ENCODE assay signal across 10 mouse cellular contexts in genomic region chr4:13267712-13268111, GRCm38 (mm10).
DNase-seq lines count a peak whose midpoint lies in the region; ATAC-seq and TF ChIP-seq lines count a peak whose summit lies in the region.
"Had no signal": no experiment of that assay in that cellular context is flagged by ENCODE, and none has a peak within 500 bp of the region (broad histone marks: within the 10 kb centered on the region; RNA-seq: fewer than 3 reads in every experiment).

No protein-coding gene starts in this region.

- H3K79me2 ChIP-seq in heart, adult 2 months (replicated peaks; ENCODE audit: control insufficient read depth, insufficient read depth, low read length), result no peaks in the 10 kb centered on the region

- no peak overlapping the region for H3K27ac ChIP-seq in kidney, embryonic 14.5 days (ENCODE audit: low read depth, low read length)
- no peak overlapping the region for H3K27ac ChIP-seq in heart, adult 2 months
- peak overlapping the region; percentile 17 for H3K27ac ChIP-seq in heart, embryonic 16.5 days (ENCODE audit: low read length)
- H3K27ac ChIP-seq: forebrain, embryonic 10.5 days had no signal

- WGBS in kidney, embryonic 14.5 days, result 48% methylated on average over 3 of the region's 3 CpGs
- WGBS in heart, adult 2 months, result 24% methylated on average over 3 of the region's 3 CpGs
- WGBS in heart, embryonic 16.5 days, result 22% methylated on average over 3 of the region's 3 CpGs

- intact Hi-C loops in heart, adult 2 months (cut with DNase I), result no loop called here
- intact Hi-C loops in left cerebral cortex, postnatal 36 days (cut with DNase I), result no loop called here

- 0 out of 2 replicates have a peak, but pooled peaks cover 4% of the 10 kb centered on the region for H3K4me1 ChIP-seq in kidney, embryonic 14.5 days (ENCODE audit: control insufficient read depth, insufficient read depth, low read length)
- peaks cover 4% of the 10 kb centered on the region for H3K4me1 ChIP-seq in heart, adult 2 months (ENCODE audit: control insufficient read depth, insufficient read depth, low read length)
- H3K4me1 ChIP-seq in heart, embryonic 16.5 days (ENCODE audit: control insufficient read depth, insufficient read depth, low read length), result peaks cover 30% of the 10 kb centered on the region

- DNase-seq in kidney, adult 11 months, result peak; percentile 8
- DNase-seq in heart, adult 2 months, result peak; percentile 27 to 36
- peak; percentile 46 for DNase-seq in kidney, postnatal 10 days
- DNase-seq in thymus, postnatal 0 days (ENCODE audit: low spot score), result no peak
- no peak for DNase-seq in left cerebral cortex, postnatal 36 days (ENCODE audit: low spot score in 2 of 2)
- DNase-seq: thymus, postnatal 14 days had no signal

- H3K9ac ChIP-seq in kidney, embryonic 14.5 days (ENCODE audit: low read depth, low read length), result no peak overlapping the region
- H3K9ac ChIP-seq in heart, adult 2 months (ENCODE audit: low read depth, low read length), result no peak overlapping the region
- H3K9ac ChIP-seq in heart, embryonic 16.5 days (ENCODE audit: low read length), result no peak overlapping the region

- no peak for ATAC-seq in kidney, embryonic 14.5 days (ENCODE audit: low FRiP score, low TSS enrichment)
- ATAC-seq in heart, embryonic 16.5 days (replicated peaks; ENCODE audit: extremely low read depth, insufficient read depth, low FRiP score), result no peak
- ATAC-seq: intestine, embryonic 16.5 days had no signal

- no peak for TF ChIP-seq EP300 in heart, adult 2 months (IDR thresholded peaks at IDR 0.05; ENCODE audit: insufficient read depth, low read depth, low read length)

- H3K4me3 ChIP-seq in kidney, embryonic 14.5 days (ENCODE audit: low read length), result no peak overlapping the region
- no peak overlapping the region for H3K4me3 ChIP-seq in heart, adult 2 months
- no peak overlapping the region for H3K4me3 ChIP-seq in heart, embryonic 16.5 days (ENCODE audit: low read length)
- H3K4me3 ChIP-seq: forebrain, embryonic 10.5 days had no signal

- no peaks in the 10 kb centered on the region for H3K9me3 ChIP-seq in kidney, embryonic 14.5 days (ENCODE audit: control insufficient read depth, low read length)
- H3K9me3 ChIP-seq in heart, embryonic 16.5 days (replicated peaks; ENCODE audit: control insufficient read depth, low read length), result no peaks in the 10 kb centered on the region
- H3K9me3 ChIP-seq: forebrain, embryonic 10.5 days had no signal

- H3K27me3 ChIP-seq in kidney, embryonic 14.5 days (ENCODE audit: control insufficient read depth, insufficient read depth, low read length), result no peaks in the 10 kb centered on the region
- no peaks in the 10 kb centered on the region for H3K27me3 ChIP-seq in heart, adult 2 months (ENCODE audit: control insufficient read depth, insufficient read depth, low read length)
- no peaks in the 10 kb centered on the region for H3K27me3 ChIP-seq in heart, embryonic 16.5 days (ENCODE audit: control insufficient read depth, insufficient read depth, low read length)

- no peak overlapping the region for H3K4me2 ChIP-seq in kidney, embryonic 14.5 days (replicated peaks; ENCODE audit: low read depth, low read length)
- no peak overlapping the region for H3K4me2 ChIP-seq in heart, embryonic 16.5 days (ENCODE audit: low read depth, low read length)

- no peak for TF ChIP-seq CTCF in heart, adult 2 months (IDR thresholded peaks at IDR 0.05)

- no peak for TF ChIP-seq POLR2A in heart, adult 2 months (IDR thresholded peaks at IDR 0.05; ENCODE audit: insufficient read depth, low read depth, low read length)

- no peaks in the 10 kb centered on the region for H3K36me3 ChIP-seq in kidney, embryonic 14.5 days (ENCODE audit: control insufficient read depth, insufficient read depth, low read length)
- H3K36me3 ChIP-seq in heart, adult 2 months (ENCODE audit: control insufficient read depth, insufficient read depth, low read length), result no peaks in the 10 kb centered on the region
- H3K36me3 ChIP-seq in heart, embryonic 16.5 days (ENCODE audit: control insufficient read depth, insufficient read depth), result no peaks in the 10 kb centered on the region
- H3K36me3 ChIP-seq: forebrain, embryonic 10.5 days had no signal

Comparison
In these comparisons a context has a peak if more than half of its experiments do, and no peak if none do; other contexts are left out.
1. DNase-seq: peak in kidney, adult 11 months (single experiment), heart, adult 2 months (2 of 2) and kidney, postnatal 10 days (single experiment); none in thymus, postnatal 0 days (single experiment) and left cerebral cortex, postnatal 36 days (0 of 2).